Comparison of ENCODE assay signal across 1 mouse cellular context in the genomic region with DNA sequence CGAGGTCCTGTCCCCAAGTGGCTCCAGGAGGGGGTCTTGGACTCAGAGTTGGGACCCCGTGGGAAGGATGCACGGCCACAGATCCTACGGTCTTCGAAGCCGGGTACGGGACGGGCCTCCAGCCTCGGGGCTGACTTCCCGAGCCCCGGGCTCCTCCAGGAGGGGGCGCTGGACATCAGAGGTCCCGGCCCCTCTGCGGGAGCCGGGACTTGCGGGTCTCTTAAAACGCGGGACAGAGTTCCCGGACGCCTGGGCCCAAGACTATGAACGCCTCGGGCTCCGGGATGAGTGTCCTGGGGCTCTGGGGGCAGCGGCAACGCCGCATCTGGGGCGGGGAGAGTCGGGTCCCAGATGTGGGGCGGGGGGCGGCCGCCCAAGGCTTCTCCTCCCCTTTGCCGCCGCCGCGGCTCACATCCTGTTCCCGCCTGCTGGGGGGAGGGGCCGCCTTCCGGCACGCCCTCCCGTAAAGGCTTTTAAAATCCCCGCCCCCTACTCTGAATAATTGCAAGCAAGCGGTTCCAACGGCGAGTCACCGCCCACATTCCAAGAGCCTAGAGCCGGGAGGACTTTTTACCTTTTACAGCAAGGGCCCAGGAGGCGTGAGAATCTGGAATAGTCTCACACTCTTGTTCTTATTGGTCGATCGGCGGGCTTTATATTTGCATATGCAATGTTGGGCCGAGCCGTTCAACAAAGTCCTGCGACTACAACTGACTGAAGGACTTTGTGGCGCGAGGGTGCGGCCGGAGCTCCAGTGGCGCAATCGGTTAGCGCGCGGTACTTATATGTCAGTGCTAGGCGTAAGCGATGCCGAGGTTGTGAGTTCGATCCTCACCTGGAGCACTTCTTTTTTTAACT.
TF ChIP-seq lines count a peak whose summit lies in the region.

TSS of gene Plekhg2 (minus strand) at position 349 of the 858 bp plus-strand sequence.

TF ChIP-seq in CH12.LX, 34 proteins besides CTCF, POLR2A, EP300 and RAD21 (continued from another document):
- TF ChIP-seq NRF1 (IDR thresholded peaks at IDR 0.05; ENCODE audit: low read depth, low read length) (peak; percentile 70), PAX5 (IDR thresholded peaks at IDR 0.05; ENCODE audit: low read length) (no peak), KAT2A (IDR thresholded peaks at IDR 0.05; ENCODE audit: insufficient replicate concordance, low read length) (peak; percentile 83; the same call in 1 of the 2 replicates), MAFK (IDR thresholded peaks at IDR 0.05; ENCODE audit: insufficient replicate concordance, low read length) (peak; percentile 95), MYC (IDR thresholded peaks at IDR 0.05; ENCODE audit: low read depth, low read length) (no peak), BHLHE40 (IDR thresholded peaks at IDR 0.05; ENCODE audit: low read depth, low read length) (peak; percentile 32; the same call in 1 of the 2 replicates), ZMIZ1 (IDR thresholded peaks at IDR 0.05; ENCODE audit: low read depth, low read length) (peak; percentile 54), TBP (conservative IDR thresholded peaks at IDR 0.05; ENCODE audit: low read depth, low read length) (peak; percentile 99), SIN3A (IDR thresholded peaks at IDR 0.05; ENCODE audit: low read length) (peak; percentile 49; the same call in 1 of the 2 replicates), USF2 (conservative IDR thresholded peaks at IDR 0.05; ENCODE audit: low read depth, low read length) (no peak), HCFC1 (IDR thresholded peaks at IDR 0.05; ENCODE audit: low read depth, low read length) (peak; percentile 52), JUND (conservative IDR thresholded peaks at IDR 0.05; ENCODE audit: low read depth, low read length) (no peak), MEF2A (IDR thresholded peaks at IDR 0.05; ENCODE audit: borderline replicate concordance, low read depth, low read length) (peak; percentile 66)
